Mouse (Mus musculus) ES-Bruce4 (cell line): Measurements from ENCODE around the gene Hprt. TPM values are rescaled to one million over a fixed set of nuclear protein-coding genes. Genes with fewer than 3 reads are reported as not detected.

Experiments
- H3K27ac ChIP-seq: 2 replicates; pipeline ENCODE4 v1.5.1; 2012; ENCODE audit warnings: low read length, inconsistent platforms; ENCODE audit not compliant: insufficient read depth
- H3K27me3 ChIP-seq: 2 replicates; pipeline ENCODE4 v1.6.1; 2012; ENCODE audit warnings: mild to moderate bottlenecking, low read length, inconsistent platforms; ENCODE audit not compliant: control insufficient read depth, poor library complexity, insufficient read depth, severe bottlenecking
- H3K36me3 ChIP-seq: 2 replicates; pipeline ENCODE4 v1.6.1; 2012; ENCODE audit warnings: inconsistent platforms, mild to moderate bottlenecking, low read length, moderate library complexity; ENCODE audit not compliant: control insufficient read depth, poor library complexity, insufficient read depth, severe bottlenecking
- H3K4me1 ChIP-seq: one replicate; pipeline ENCODE4 v1.8.1; 2011; ENCODE audit warnings: low read length; ENCODE audit not compliant: control insufficient read depth, insufficient read depth
- H3K4me3 ChIP-seq: 2 replicates; pipeline ENCODE4 v1.5.1; 2011; ENCODE audit warnings: low read depth, mild to moderate bottlenecking, low read length
- H3K9ac ChIP-seq: 2 replicates; pipeline ENCODE4 v1.6.1; 2012; ENCODE audit warnings: low read depth, mild to moderate bottlenecking, inconsistent platforms; ENCODE audit not compliant: poor library complexity, severe bottlenecking
- H3K9me3 ChIP-seq: replicated peaks from 2 replicates; pipeline ENCODE4 v1.6.1; 2012; ENCODE audit warnings: mild to moderate bottlenecking, low read length, inconsistent platforms; ENCODE audit not compliant: control insufficient read depth, poor library complexity, insufficient read depth, severe bottlenecking
- CTCF ChIP-seq: IDR thresholded peaks from one replicate; pipeline ENCODE4 v1.8.1; 2011; ENCODE audit warnings: low read depth, low read length
- EP300 ChIP-seq: IDR thresholded peaks from 2 replicates; pipeline ENCODE4 v1.6.1; 2011; ENCODE audit warnings: low read depth, low read length; ENCODE audit not compliant: insufficient read depth
- POLR2A ChIP-seq: IDR thresholded peaks from one replicate; pipeline ENCODE4 v1.8.1; 2011; ENCODE audit warnings: low read length; ENCODE audit not compliant: insufficient read depth
- polyA plus RNA-seq: library from polyadenylated mRNA; stranded (reverse); fragments of >200 nt; gene quantifications from 2 replicates; pipeline ENCODE4 v1.2.4, GENCODE M21; 2011; ENCODE audit warnings: low read depth; ENCODE audit not compliant: missing spikeins, insufficient read depth, insufficient read length

Gene Hprt
- polyA plus RNA-seq, 1 experiment: 254 TPM

DNA sequence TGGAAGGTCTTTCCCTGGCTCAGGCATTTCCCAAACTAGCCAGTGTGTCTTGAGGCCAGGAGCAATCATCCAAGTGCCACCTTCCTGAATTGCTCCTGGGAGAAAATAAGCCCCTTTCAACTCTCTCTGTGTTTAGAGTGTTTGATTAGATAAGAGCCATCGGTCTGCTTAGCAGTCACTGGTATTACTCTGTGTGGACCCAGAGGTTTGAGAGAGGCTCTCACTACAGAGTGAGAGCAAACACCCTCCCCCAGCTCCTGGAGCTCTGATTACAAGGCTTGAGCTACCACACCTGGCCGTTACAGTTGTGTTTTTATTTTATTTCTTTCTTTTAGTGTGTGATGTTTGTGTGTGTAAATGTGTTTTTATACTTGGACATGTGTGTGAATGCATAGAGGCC is 59.0 kb downstream of the Hprt start:
- no peaks in the 10 kb centered on the region for H3K27me3 ChIP-seq
- H3K9me3 ChIP-seq: no peaks in the 10 kb centered on the region
- no peak overlapping the region for H3K27ac ChIP-seq
- no peaks in the 10 kb centered on the region for H3K36me3 ChIP-seq
- TF ChIP-seq POLR2A: no peak
- TF ChIP-seq EP300: no peak
- TF ChIP-seq CTCF: no peak
- no peak overlapping the region for H3K9ac ChIP-seq
- H3K4me3 ChIP-seq: no peak overlapping the region
- peaks cover 3% of the 10 kb centered on the region for H3K4me1 ChIP-seq

DNA sequence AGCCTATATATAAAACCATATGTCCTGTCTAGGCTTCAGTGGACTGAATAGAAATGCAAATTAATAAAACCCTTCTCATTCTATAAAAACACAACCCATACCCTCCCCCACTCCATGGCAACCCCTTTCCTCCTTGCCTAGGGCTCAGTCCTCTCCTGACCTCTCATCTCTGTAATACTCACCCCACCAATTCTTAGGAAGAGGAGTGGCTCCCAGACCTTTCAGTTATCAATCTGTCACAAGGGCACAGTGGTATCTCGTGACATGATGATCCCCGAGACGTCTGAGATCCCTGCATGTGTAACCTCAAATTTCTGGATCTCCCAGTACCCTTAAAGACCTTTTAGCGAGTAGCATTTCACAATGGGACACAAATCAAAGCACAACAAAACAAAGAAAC is 61.3 kb downstream of the Hprt start:
- Histone ChIP-seq H3K27me3 (no peaks in the 10 kb centered on the region), H3K4me1 (peaks cover 3% of the 10 kb centered on the region), H3K36me3 (no peaks in the 10 kb centered on the region), H3K4me3 (no peak overlapping the region), H3K9ac (no peak overlapping the region), H3K27ac (no peak overlapping the region), H3K9me3 (no peaks in the 10 kb centered on the region)
- TF ChIP-seq POLR2A (no peak), EP300 (no peak), CTCF (no peak)

DNA sequence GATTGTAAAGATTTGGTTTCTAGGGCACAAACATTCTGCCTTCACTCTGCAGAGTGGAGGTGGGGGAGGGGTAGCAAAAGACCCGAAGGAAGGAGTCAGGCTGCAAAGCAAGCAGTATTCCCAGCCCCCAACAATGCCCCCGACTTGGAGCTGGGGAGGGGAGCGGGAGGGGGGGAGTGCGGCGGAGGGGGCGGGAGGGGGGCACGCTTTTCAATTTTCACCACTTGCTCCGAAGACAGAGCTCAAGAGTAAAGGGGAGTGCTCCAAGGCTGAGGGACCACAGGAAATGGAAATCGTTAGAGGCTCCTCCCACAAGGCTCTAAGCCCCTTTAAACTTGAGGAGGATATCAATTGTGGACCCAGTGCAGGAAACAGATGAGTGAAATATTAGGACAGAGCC is 62.4 kb downstream of the Hprt start:
- Histone ChIP-seq H3K36me3 (no peaks in the 10 kb centered on the region), H3K4me3 (no peak overlapping the region), H3K27me3 (no peaks in the 10 kb centered on the region), H3K27ac (no peak overlapping the region), H3K9ac (peak overlapping the region; percentile 61; the same call in 1 of the 2 replicates), H3K4me1 (peaks cover under 1% of the 10 kb centered on the region), H3K9me3 (no peaks in the 10 kb centered on the region)
- no peak for TF ChIP-seq CTCF
- TF ChIP-seq EP300: no peak
- TF ChIP-seq POLR2A: no peak

DNA sequence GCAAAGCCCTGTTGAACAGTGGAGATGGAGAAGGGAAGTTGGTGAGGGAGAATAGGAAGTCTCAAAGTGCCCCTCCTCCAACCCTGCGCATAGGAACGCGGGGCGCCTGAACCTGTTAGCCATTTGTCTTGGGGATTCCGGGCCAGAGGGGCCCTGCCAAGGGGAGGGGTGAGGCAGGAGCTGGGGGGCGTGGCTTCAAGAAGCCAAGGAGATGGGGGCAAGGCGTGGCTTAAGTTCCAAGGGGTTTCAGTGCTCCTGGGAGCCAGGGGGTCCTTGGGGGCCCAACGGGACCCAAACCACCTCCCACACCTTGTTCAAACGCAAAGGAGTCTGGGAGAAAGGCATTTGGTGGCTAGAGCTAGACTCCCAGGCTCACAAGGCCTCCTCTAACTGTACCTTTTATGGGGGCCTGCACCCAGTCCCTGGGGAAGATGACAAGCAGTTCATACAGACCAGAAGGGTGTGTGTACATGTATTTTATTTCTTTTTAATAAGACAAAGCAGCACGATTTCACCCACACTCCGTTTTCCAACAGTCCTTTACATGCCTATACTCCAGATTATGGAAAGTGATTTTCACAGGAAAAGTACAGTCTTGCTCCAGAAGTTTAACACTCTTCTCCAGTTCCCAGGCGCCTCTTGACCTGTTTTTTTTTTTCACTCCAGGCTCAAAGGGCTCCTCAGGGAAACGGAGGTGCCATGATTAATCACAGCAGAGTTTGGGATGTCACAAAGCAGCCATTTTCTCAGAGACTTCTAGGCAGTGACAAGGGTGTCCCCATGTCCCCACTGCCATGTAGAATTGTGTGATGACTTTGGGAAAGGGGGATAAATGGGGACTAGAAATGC is 64.9 kb downstream of the Hprt start:
- Histone ChIP-seq H3K27me3 (peaks cover 2% of the 10 kb centered on the region; the same call in 1 of the 2 replicates), H3K4me3 (peak overlapping the region; percentile 64), H3K36me3 (no peaks in the 10 kb centered on the region), H3K4me1 (no peaks in the 10 kb centered on the region), H3K9ac (peak overlapping the region; percentile 64; the same call in 1 of the 2 replicates), H3K9me3 (no peaks in the 10 kb centered on the region), H3K27ac (no peak overlapping the region)
- TF ChIP-seq CTCF (no peak), POLR2A (no peak), EP300 (no peak)

DNA sequence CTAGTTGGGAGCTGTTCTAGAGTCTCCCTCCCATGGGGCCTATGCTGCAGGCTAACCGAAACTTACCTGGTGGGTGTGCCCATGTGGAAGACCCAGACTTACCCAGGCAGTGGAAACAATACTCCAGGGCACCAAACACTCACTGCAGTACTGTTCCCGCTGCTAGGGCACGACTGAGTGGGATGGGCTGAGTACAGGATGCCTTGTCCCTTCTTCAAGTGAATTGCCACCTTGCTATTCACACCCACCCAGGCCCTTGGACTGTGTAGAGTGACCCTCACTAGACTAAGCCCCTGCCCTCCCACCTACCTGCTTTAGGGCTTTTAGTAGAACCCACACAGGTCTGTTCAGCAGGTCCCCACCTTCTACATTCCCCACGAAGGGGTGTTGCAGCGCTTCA is 65.9 kb downstream of the Hprt start:
- no peak overlapping the region for H3K4me3 ChIP-seq
- TF ChIP-seq EP300 (no peak), POLR2A (no peak), CTCF (no peak)
- no peaks in the 10 kb centered on the region for H3K4me1 ChIP-seq
- peaks cover 5% of the 10 kb centered on the region for H3K27me3 ChIP-seq
- H3K36me3 ChIP-seq: no peaks in the 10 kb centered on the region
- H3K9me3 ChIP-seq: no peaks in the 10 kb centered on the region
- no peak overlapping the region for H3K27ac ChIP-seq
- H3K9ac ChIP-seq: no peak overlapping the region

DNA sequence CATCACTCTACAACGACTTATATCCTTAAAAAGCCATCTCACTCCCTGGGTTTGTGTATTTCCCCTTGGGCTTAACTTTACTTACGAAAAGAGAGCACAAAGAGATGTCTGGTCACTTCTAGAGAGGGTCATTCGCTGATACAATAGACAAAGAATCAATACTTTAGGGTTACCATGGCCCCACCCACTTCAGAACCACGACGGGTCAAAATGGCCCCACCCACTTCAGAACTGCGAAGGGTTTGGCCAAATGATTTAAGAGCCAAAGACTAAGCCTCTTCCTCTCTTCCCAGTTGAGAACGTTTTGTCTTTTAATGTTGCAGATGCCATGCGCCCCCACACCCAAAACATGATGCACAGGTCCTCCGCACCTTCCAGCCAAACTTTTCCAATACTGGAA is 67.8 kb downstream of the Hprt start:
- H3K9ac ChIP-seq: no peak overlapping the region
- H3K9me3 ChIP-seq: no peaks in the 10 kb centered on the region
- no peaks in the 10 kb centered on the region for H3K36me3 ChIP-seq
- H3K27ac ChIP-seq: no peak overlapping the region
- H3K27me3 ChIP-seq: peaks cover 7% of the 10 kb centered on the region
- H3K4me3 ChIP-seq: no peak overlapping the region
- no peaks in the 10 kb centered on the region for H3K4me1 ChIP-seq
- TF ChIP-seq POLR2A (no peak), CTCF (no peak), EP300 (no peak)
